Mouse (Mus musculus): ENCODE data around the gene Zdhhc8.
A peak's percentile ranks its signal among the peaks of the same experiment; 100 is the strongest.

The Zdhhc8 gene

GRCm38 (mm10) chr16:18231047-18231446 lies 3.9 kb downstream of the Zdhhc8 start:
- no peak for DNase-seq (ENCODE audit: low spot score)

- DNase-seq (ENCODE audit: low spot score): no peak
These were observed 4.3 kb downstream of the Zdhhc8 start for GRCm38 (mm10) chr16:18230617-18231016.

GRCm38 (mm10) chr16:18229622-18230021 lies 5.3 kb downstream of the Zdhhc8 start:
- DNase-seq (ENCODE audit: low spot score): peak; percentile 87

GRCm38 (mm10) chr16:18228856-18229255 lies 6.1 kb downstream of the Zdhhc8 start:
- no peak for DNase-seq (ENCODE audit: low spot score)

GRCm38 (mm10) chr16:18227897-18228422 lies 7.0 kb downstream of the Zdhhc8 start:
- no peak for DNase-seq (ENCODE audit: low spot score)

DNA sequence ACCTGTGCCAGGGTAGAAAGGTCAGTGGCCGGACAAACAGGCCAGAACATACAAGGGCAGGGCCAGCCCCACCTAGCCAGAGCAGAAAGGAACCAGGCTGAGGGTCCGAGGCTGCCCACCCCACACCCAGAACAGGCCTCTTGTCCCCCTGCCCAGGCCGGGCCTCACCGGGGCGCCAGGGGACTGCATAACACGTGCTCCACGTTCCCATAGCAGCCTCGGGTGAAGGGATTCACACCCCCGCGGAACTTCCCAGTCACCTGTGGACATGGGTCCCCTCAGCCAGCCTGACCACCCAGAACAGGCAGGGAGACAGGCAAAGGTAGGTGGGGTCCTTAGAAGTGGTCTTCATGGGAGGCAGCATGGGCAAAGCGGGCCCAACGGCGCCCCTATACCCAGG lies 7.7 kb downstream of the Zdhhc8 start:
- no peak for DNase-seq (ENCODE audit: low spot score)

DNA sequence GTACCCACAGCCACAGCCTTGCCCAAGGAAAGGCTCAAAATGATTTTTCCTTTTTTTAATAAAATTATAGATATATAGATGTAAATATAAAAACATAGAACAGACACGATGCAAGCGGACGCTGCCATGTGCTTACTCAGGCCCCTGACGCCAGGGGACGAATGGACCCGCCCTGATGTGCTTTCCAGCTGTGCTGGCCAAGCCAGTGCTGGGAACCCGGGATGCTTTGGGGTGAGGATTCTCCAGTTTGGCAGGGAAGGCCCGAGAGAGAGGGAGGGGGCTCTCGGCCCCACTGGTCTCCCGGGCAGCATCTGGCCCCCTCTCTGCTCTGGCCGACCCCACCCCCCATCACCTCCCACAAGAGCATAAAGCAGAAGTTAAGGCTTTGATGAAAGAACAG lies 12.7 kb downstream of the Zdhhc8 start:
- no peak for DNase-seq (ENCODE audit: low spot score)

GRCm38 (mm10) chr16:18221543-18221898 lies 13.4 kb downstream of the Zdhhc8 start:
- no peak for DNase-seq (ENCODE audit: low spot score)

- no peak for DNase-seq (ENCODE audit: low spot score)
These were observed 13.9 kb downstream of the Zdhhc8 start for GRCm38 (mm10) chr16:18220856-18221542.

DNA sequence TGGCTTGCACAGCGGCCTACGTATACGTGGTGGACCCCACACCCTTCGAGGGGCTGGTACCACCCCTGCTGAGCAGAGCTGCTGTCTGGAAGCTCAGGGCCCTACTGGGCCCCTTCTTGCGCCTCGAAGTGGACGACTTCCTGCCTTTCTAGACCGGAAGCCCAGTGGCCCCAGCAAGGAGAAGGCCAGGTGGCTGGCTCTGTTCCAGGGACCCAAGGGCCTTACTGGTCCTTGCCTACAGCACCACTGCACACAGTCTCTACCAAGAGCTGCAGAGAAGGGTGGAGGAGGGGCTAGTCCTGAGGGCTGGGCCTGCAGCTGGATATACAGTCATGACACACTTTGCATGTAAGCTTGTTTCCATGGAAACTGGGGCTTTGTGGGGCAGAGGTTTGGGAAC lies 14.9 kb downstream of the Zdhhc8 start:
- no peak for DNase-seq (ENCODE audit: low spot score)

- no peak for DNase-seq (ENCODE audit: low spot score)
These were observed 16.3 kb downstream of the Zdhhc8 start for GRCm38 (mm10) chr16:18218580-18218996.

DNA sequence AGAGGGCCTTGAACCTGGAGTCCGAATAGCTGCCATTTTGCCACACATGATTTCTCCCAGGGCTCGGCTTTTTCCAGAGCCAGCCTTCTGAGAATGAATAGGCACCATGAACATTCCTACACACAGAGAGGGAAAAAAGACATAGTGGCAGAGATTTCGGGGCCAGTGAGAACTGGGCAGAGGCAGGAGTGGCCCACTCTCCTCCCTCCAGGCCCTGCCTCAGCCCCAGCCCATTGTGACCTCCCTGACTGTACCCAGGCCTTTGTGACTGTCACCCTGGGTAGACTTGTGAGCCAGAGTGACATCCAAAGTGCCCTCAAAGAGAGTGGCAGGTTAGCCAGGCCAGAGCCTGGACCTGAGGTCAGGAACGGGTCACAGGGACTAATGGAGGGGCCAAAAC lies 17.4 kb downstream of the Zdhhc8 start, which contains the start of gene Ccdc188:
Gene Ccdc188 (plus strand): TSS at position 301 of the 400 bp plus-strand sequence.
- no peak for DNase-seq (ENCODE audit: low spot score)

- no peak for DNase-seq (ENCODE audit: low spot score)
These were observed 20.1 kb downstream of the Zdhhc8 start for GRCm38 (mm10) chr16:18214858-18215257.

GRCm38 (mm10) chr16:18213689-18214088 lies 21.2 kb downstream of the Zdhhc8 start:
- DNase-seq (ENCODE audit: low spot score): peak; percentile 72

GRCm38 (mm10) chr16:18211417-18212171 lies 23.3 kb downstream of the Zdhhc8 start:
- DNase-seq (ENCODE audit: low spot score): peak; percentile 95

DNA sequence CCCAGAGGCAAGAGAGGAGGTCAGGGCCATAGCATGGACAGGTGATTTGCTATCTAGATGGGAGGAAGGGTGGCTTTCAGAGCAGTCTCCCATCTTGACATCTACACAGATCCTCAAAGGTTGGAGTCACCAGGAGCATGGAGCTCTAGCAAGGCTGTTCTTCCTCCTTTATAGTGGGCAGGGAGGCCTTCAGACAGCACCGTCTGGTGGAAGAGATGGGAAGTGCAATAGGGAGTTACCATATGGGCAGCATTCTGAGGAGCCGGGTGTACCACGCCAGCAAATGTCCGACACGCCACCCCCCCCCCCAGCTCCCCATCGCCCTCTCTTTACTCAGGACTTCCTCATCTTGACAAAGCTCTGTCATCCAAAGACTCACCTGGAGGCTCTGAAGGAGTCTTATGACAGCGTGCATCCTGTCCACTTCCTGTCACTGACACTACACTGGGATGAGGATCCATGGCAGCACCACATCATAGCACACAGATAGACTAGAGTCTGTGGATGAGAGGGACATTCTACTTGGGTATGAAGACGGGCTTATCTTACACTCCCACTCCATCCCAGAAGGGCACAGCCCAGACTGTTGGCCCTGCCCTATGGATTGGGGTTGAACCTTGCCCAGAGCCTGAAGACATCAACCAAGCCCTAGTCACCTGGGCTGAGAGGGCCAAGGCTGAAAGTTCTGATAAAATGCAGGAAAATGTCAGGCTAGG lies 24.1 kb downstream of the Zdhhc8 start:
- peak; percentile 88 for DNase-seq (ENCODE audit: low spot score)

DNA sequence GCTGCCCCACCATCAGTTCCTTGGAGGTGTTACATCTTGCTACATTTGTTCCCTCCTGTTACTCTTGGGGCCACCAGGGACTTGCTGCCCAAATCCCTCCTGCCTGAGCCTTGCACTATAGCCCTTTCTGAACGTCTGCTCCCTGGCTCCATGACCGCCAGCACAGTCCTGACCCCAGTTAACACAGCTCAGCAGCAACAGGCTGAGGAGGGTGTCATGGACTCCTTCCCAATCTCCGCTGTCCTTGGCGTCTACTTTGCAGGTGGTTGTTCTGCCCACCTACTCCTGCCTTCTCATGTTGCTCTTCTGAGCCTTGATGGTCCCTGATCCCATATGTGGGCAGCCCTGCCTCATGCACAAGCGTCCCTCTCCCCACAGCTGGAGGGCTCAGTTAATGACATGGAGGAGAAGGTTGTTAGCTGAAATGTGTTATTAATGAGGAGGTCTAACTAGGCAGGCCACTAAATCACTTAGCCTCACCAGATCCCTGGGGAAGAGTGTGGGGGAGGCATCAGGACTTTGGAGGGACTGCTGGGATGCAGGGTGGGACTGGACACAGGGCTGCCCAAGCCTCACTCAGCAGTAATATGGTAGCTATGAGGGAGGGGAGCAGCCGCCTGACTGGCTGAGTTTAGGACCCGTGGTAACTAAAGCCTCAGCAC lies 31.4 kb downstream of the Zdhhc8 start:
- DNase-seq (ENCODE audit: low spot score): no peak

- DNase-seq (ENCODE audit: low spot score): no peak
These were observed 32.9 kb downstream of the Zdhhc8 start for GRCm38 (mm10) chr16:18202061-18202460.

DNA sequence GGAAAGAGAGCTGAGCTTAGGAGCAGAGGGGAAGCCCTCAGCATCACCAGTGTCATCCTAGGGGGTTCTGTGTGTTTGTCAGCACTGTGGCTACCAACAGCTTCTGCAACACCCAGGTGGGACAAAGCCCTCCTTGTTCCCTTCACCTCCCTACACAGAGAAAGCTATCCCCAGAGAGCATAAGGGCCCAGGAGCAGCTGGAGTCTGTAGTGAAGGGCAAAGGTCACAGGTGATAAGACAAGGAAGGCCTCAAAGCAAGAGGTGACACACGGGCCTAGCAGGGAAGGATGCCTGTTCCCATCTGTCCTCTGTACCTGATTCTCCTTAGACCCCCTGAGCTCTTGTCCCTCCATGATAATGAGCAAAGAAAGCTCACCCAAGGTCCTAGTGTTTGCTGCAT lies 33.3 kb downstream of the Zdhhc8 start:
- no peak for DNase-seq (ENCODE audit: low spot score)

DNA sequence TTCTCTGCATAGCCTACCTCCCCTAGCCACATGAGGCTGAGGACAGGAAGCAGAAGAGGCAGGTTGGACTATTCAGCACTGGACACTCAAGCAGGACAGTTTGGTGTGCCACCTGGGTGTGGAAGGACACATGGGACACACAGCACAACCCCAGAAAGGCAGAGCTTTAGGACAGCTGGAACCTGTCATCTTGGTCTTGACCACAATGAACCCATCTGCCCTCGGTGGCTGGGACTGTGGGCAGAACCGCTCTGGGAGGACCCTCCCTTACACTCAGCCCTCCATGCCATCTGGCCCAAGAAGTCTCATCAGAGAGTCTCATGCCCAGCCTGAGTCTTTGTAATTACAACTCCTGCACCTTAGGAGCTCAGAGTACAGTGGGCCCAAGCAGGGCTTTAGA lies 34.9 kb downstream of the Zdhhc8 start:
- DNase-seq (ENCODE audit: low spot score): no peak

DNA sequence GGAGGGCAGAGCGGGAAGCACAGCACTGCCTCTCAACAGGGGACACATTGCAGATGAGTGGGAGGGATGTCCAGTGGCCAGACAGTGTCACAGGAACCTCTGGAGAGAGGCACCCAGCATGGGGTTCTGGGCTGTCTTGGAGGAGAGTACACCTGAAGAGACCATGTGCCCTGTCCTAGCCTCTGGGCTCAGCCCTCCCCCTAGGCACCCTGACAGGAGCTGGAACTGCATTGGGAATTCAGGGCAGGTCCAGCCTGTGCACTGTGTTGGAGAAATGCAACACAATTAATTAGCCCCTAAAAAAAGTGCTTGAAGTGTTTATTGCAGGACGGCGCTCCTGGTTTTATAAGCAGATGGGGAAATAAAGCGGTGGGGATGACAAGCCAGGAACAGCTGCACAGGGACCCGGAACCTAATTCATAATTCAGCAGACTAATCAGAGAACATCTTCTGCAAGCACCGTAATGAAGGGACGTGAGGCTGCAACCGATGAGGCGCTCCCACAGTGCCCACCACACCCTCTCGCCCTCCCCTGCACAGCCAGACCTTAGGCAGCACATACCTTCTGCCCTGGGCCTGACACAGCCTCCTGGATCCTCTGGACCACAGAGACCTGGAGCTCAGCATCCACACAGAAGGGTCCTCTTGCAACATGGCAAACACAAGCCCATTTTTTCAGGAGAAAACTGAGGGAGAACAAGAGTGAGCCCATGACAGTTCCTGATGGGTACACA lies 36.4 kb downstream of the Zdhhc8 start:
- DNase-seq (ENCODE audit: low spot score): no peak
